Mouse (Mus musculus): ENCODE results near the gene Ghrhr. TPM values are rescaled to one million over a fixed set of nuclear protein-coding genes. Genes with fewer than 3 reads are reported as not detected.
A peak's percentile ranks its signal among the peaks of the same experiment; 100 is the strongest.

Gene Ghrhr
- not detected in 2 replicates for polyA plus RNA-seq (2015; fragmentation: Nextera tagmentation; extraction: Ambion mirVana)

DNA sequence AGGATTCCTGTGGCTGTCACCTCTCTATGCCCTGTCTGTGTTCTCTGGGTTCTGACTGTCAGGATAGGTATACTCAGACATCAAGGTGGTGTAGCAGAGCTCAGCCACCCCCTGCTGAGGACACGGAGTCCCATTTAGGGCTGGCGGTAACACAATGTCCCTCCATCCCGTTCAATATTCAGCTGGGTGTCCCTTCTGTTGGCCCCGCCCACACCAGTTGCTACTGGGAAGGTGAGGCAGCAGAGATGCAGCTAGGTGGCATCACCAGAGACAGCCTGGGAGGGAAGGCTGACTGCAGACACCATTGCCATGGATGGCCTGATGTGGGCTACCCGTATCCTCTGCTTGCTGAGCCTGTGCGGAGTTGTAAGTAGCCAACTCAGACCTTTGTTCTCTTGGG is at the start of gene Ghrhr:
TSS of gene Ghrhr (plus strand) at position 220 of the 400 bp plus-strand sequence.
- WGBS (ENCODE audit: insufficient replicate concordance): 63% methylated on average over 6 of the region's 6 CpGs
- no peak for ATAC-seq (ENCODE audit: low read depth)
- Histone ChIP-seq H3K36me3 (ENCODE audit: control insufficient read depth, insufficient read depth) (no peaks in the 10 kb centered on the region), H3K4me1 (ENCODE audit: control insufficient read depth, low read depth, low read length) (peaks cover 20% of the 10 kb centered on the region), H3K9ac (ENCODE audit: low read depth, low read length) (no peak within 1 kb of the TSS), H3K9me3 (replicated peaks; ENCODE audit: control insufficient read depth, low read length) (peaks cover 6% of the 10 kb centered on the region; the same call in 1 of the 2 replicates), H3K27me3 (ENCODE audit: control insufficient read depth, insufficient read depth, low read depth, low read length) (no peaks in the 10 kb centered on the region), H3K4me3 (ENCODE audit: low read depth, low read length) (no peak within 1 kb of the TSS), H3K4me2 (ENCODE audit: low read depth, low read length) (no peak within 1 kb of the TSS), H3K27ac (ENCODE audit: low read length) (no peak within 1 kb of the TSS)

- Histone ChIP-seq H3K27me3 (ENCODE audit: control insufficient read depth, insufficient read depth, low read depth, low read length) (no peaks in the 10 kb centered on the region), H3K4me3 (ENCODE audit: low read depth, low read length) (no peak overlapping the region), H3K4me2 (ENCODE audit: low read depth, low read length) (no peak overlapping the region), H3K36me3 (ENCODE audit: control insufficient read depth, insufficient read depth) (no peaks in the 10 kb centered on the region), H3K9me3 (replicated peaks; ENCODE audit: control insufficient read depth, low read length) (no peaks in the 10 kb centered on the region), H3K27ac (ENCODE audit: low read length) (no peak overlapping the region), H3K4me1 (ENCODE audit: control insufficient read depth, low read depth, low read length) (peaks cover 61% of the 10 kb centered on the region), H3K9ac (ENCODE audit: low read depth, low read length) (no peak overlapping the region)
- 22% methylated on average over 4 of the region's 4 CpGs for WGBS (ENCODE audit: insufficient replicate concordance)
- no peak for ATAC-seq (ENCODE audit: low read depth)
Observed at GRCm38 (mm10) chr6:55326299-55326698, 49.8 kb upstream of the Ghrhr start.

DNA sequence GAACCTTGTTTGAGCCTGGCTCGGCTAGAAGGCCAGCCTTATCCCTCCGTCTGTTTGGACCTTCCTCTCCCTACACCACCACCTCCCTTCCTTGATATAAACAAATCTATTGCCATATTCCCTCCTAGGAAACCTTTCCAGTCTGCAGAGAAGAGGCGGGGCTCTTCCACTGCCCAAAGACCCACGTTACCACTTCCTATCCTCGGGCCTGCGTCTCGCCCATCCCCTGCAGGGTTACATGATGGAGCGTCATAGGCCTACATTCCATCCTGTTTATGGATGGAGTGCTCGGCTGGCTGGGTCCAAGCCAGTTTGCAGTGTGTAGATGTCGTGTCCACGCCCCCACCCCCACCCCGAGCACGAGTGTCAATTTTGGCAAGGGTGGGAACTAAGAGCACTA is 48.8 kb upstream of the Ghrhr start:
- Histone ChIP-seq H3K9me3 (replicated peaks; ENCODE audit: control insufficient read depth, low read length) (no peaks in the 10 kb centered on the region), H3K9ac (ENCODE audit: low read depth, low read length) (no peak overlapping the region), H3K27ac (ENCODE audit: low read length) (no peak overlapping the region), H3K4me2 (ENCODE audit: low read depth, low read length) (no peak overlapping the region), H3K27me3 (ENCODE audit: control insufficient read depth, insufficient read depth, low read depth, low read length) (no peaks in the 10 kb centered on the region), H3K4me1 (ENCODE audit: control insufficient read depth, low read depth, low read length) (peaks cover 53% of the 10 kb centered on the region), H3K36me3 (ENCODE audit: control insufficient read depth, insufficient read depth) (no peaks in the 10 kb centered on the region), H3K4me3 (ENCODE audit: low read depth, low read length) (no peak overlapping the region)
- ATAC-seq (ENCODE audit: low read depth): no peak
- WGBS (ENCODE audit: insufficient replicate concordance): 58% methylated on average over 13 of the region's 13 CpGs

- no peak overlapping the region for H3K4me3 ChIP-seq (ENCODE audit: low read depth, low read length)
- WGBS (ENCODE audit: insufficient replicate concordance): 49% methylated on average over 4 of the region's 4 CpGs
Observed at GRCm38 (mm10) chr6:55328179-55328578, 47.9 kb upstream of the Ghrhr start.

GRCm38 (mm10) chr6:55331315-55331714 is 44.8 kb upstream of the Ghrhr start:
- Histone ChIP-seq H3K4me2 (ENCODE audit: low read depth, low read length) (no peak overlapping the region), H3K4me1 (ENCODE audit: control insufficient read depth, low read depth, low read length) (peaks cover 26% of the 10 kb centered on the region), H3K9me3 (replicated peaks; ENCODE audit: control insufficient read depth, low read length) (no peaks in the 10 kb centered on the region), H3K36me3 (ENCODE audit: control insufficient read depth, insufficient read depth) (no peaks in the 10 kb centered on the region), H3K9ac (ENCODE audit: low read depth, low read length) (no peak overlapping the region), H3K27me3 (ENCODE audit: control insufficient read depth, insufficient read depth, low read depth, low read length) (no peaks in the 10 kb centered on the region), H3K27ac (ENCODE audit: low read length) (no peak overlapping the region), H3K4me3 (ENCODE audit: low read depth, low read length) (no peak overlapping the region)
- 24% methylated on average over 6 of the region's 6 CpGs for WGBS (ENCODE audit: insufficient replicate concordance)
- no peak for ATAC-seq (ENCODE audit: low read depth)

More at GRCm38 (mm10) chr6:55328179-55328578, 47.9 kb upstream of the Ghrhr start:
- Histone ChIP-seq H3K9ac (ENCODE audit: low read depth, low read length) (no peak overlapping the region), H3K4me1 (ENCODE audit: control insufficient read depth, low read depth, low read length) (peaks cover 44% of the 10 kb centered on the region), H3K36me3 (ENCODE audit: control insufficient read depth, insufficient read depth) (no peaks in the 10 kb centered on the region), H3K9me3 (replicated peaks; ENCODE audit: control insufficient read depth, low read length) (no peaks in the 10 kb centered on the region), H3K27me3 (ENCODE audit: control insufficient read depth, insufficient read depth, low read depth, low read length) (no peaks in the 10 kb centered on the region), H3K27ac (ENCODE audit: low read length) (no peak overlapping the region), H3K4me2 (ENCODE audit: low read depth, low read length) (no peak overlapping the region)
- no peak for ATAC-seq (ENCODE audit: low read depth)

DNA sequence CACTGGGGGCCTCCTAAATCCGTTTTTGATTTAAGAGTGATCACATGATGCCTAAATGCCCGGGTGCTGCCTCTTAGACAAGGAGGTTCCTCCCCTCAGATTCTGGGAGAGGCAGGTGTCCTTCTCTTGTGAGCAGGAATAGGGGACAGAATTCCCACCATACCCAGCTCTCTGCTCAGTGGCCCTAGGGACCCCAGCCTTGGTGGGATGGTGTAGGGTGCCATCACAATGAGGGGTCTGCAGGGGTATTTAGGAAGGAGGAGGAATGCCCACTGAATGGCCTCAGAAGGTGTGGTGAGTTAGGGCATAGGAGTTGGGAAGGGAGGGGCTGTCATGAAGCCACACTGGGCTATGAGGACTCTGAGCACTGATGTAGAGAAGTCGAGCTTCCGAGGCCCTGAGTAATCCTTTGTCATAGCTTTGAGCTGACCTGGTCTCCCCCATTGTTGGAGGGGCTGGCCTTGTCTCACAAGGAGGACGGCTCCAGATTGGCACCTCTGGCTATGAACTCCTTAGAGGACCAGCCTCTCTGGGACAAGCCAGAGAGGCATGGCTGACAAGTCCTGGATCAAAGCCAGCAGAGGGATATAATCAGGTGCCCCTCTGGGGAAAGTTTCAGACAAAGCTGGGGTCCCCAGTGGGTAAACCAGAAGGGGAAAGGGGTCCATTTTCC is 43.9 kb upstream of the Ghrhr start:
- H3K9ac ChIP-seq (ENCODE audit: low read depth, low read length): no peak overlapping the region
- H3K4me1 ChIP-seq (ENCODE audit: control insufficient read depth, low read depth, low read length): peaks cover 23% of the 10 kb centered on the region
- ATAC-seq (ENCODE audit: low read depth): no peak
- no peaks in the 10 kb centered on the region for H3K36me3 ChIP-seq (ENCODE audit: control insufficient read depth, insufficient read depth)
- WGBS (ENCODE audit: insufficient replicate concordance): 47% methylated on average over 5 of the region's 5 CpGs
- H3K4me3 ChIP-seq (ENCODE audit: low read depth, low read length): no peak overlapping the region
- H3K27ac ChIP-seq (ENCODE audit: low read length): no peak overlapping the region
- H3K4me2 ChIP-seq (ENCODE audit: low read depth, low read length): no peak overlapping the region
- H3K9me3 ChIP-seq (replicated peaks; ENCODE audit: control insufficient read depth, low read length): no peaks in the 10 kb centered on the region
- H3K27me3 ChIP-seq (ENCODE audit: control insufficient read depth, insufficient read depth, low read depth, low read length): no peaks in the 10 kb centered on the region

GRCm38 (mm10) chr6:55332773-55333109 is 43.4 kb upstream of the Ghrhr start:
- ATAC-seq (ENCODE audit: low read depth): no peak
- Histone ChIP-seq H3K27me3 (ENCODE audit: control insufficient read depth, insufficient read depth, low read depth, low read length) (no peaks in the 10 kb centered on the region), H3K27ac (ENCODE audit: low read length) (no peak overlapping the region), H3K9ac (ENCODE audit: low read depth, low read length) (no peak overlapping the region), H3K4me2 (ENCODE audit: low read depth, low read length) (no peak overlapping the region), H3K36me3 (ENCODE audit: control insufficient read depth, insufficient read depth) (no peaks in the 10 kb centered on the region), H3K4me3 (ENCODE audit: low read depth, low read length) (no peak overlapping the region), H3K4me1 (ENCODE audit: control insufficient read depth, low read depth, low read length) (peaks cover 25% of the 10 kb centered on the region), H3K9me3 (replicated peaks; ENCODE audit: control insufficient read depth, low read length) (no peaks in the 10 kb centered on the region)
- WGBS (ENCODE audit: insufficient replicate concordance): 78% methylated on average over 6 of the region's 6 CpGs

DNA sequence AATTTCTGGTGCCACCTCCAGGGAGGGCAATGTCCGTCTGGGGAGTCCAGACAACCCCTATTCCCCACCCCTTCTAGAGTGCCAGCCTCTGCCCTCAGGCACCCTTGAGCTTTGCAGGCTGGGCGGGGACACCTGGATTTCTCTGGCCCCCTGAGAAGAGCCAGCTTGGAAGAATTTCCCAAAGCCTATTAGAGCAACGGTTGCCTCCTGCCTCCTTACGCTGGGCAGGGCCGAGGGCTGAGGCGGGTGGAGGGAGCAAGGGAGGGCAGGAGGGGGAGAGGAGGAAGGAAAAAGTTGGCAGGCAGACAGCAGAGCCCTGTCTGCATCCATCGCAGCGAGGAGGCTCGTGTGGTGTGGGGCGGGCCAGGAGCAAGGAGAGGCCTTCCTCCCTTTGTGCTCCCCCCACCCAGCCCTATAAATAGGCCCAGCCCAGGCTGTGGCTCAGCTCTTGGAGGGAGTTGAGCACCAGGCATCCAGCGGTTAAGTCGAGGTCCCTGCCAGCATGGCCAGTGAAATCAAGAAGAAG is 40.0 kb upstream of the Ghrhr start, which contains the start of gene Aqp1:
TSS of gene Aqp1 (plus strand) at position 444 of the 526 bp plus-strand sequence.
- ATAC-seq (ENCODE audit: low read depth): peak; percentile 40
- peak within 1 kb of the TSS; percentile 65 for H3K9ac ChIP-seq (ENCODE audit: low read depth, low read length)
- peak within 1 kb of the TSS; percentile 94 for H3K27ac ChIP-seq (ENCODE audit: low read length)
- peak within 1 kb of the TSS; percentile 71 for H3K4me2 ChIP-seq (ENCODE audit: low read depth, low read length)
- no peaks in the 10 kb centered on the region for H3K36me3 ChIP-seq (ENCODE audit: control insufficient read depth, insufficient read depth)
- H3K27me3 ChIP-seq (ENCODE audit: control insufficient read depth, insufficient read depth, low read depth, low read length): no peaks in the 10 kb centered on the region
- H3K4me3 ChIP-seq (ENCODE audit: low read depth, low read length): peak within 1 kb of the TSS; percentile 56
- no peaks in the 10 kb centered on the region for H3K9me3 ChIP-seq (replicated peaks; ENCODE audit: control insufficient read depth, low read length)
- H3K4me1 ChIP-seq (ENCODE audit: control insufficient read depth, low read depth, low read length): peaks cover 58% of the 10 kb centered on the region
- 12% methylated on average over 12 of the region's 12 CpGs for WGBS (ENCODE audit: insufficient replicate concordance)

GRCm38 (mm10) chr6:55337242-55337641 is 38.9 kb upstream of the Ghrhr start:
- H3K4me2 ChIP-seq (ENCODE audit: low read depth, low read length): peak overlapping the region; percentile 71
- no peak for ATAC-seq (ENCODE audit: low read depth)
- 19% methylated on average over 5 of the region's 5 CpGs for WGBS (ENCODE audit: insufficient replicate concordance)
- no peaks in the 10 kb centered on the region for H3K36me3 ChIP-seq (ENCODE audit: control insufficient read depth, insufficient read depth)
- no peaks in the 10 kb centered on the region for H3K27me3 ChIP-seq (ENCODE audit: control insufficient read depth, insufficient read depth, low read depth, low read length)
- peak overlapping the region; percentile 56 for H3K4me3 ChIP-seq (ENCODE audit: low read depth, low read length)
- H3K9ac ChIP-seq (ENCODE audit: low read depth, low read length): peak overlapping the region; percentile 65
- peaks cover 66% of the 10 kb centered on the region for H3K4me1 ChIP-seq (ENCODE audit: control insufficient read depth, low read depth, low read length)
- H3K27ac ChIP-seq (ENCODE audit: low read length): peak overlapping the region; percentile 94
- no peaks in the 10 kb centered on the region for H3K9me3 ChIP-seq (replicated peaks; ENCODE audit: control insufficient read depth, low read length)
